Mouse (Mus musculus) brain, adult 2 months (tissue): Measurements from ENCODE around the gene Igf2r.

Source experiments
- DNase-seq: peaks from one replicate; pipeline ENCODE4 v3.0.0; 2011; ENCODE audit warnings: low read depth, low spot score

The Igf2r gene

DNA sequence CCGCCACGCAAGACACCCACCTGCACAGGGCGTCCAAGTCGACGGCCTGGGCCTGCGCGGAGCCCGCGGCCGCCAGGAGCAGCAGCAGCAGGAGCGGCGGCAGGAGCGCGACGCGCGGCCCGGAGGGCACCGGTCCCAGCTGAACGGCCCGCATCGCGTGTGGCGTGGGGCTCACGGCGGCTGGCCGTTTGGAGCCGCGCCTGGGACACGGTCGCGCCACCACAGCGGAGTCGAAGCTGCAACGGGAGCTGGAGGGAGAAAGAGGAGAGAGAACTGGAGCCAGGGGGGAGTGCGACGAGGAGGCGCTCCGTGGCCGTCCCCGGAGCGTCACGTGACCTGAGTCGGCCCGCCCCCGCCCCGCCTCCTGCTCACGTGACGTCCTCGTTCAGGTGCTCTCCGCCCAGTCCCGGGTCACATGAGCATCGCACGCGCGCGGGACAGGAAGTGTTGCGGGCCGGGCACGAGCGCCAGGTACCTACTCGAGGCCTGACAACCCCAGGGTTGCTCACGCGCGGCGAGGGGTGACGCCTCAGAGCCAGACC, at the start of gene Igf2r:
Gene Igf2r (minus strand): TSS at position 285 of the 542 bp plus-strand sequence.
- peak; percentile 96 for DNase-seq

DNA sequence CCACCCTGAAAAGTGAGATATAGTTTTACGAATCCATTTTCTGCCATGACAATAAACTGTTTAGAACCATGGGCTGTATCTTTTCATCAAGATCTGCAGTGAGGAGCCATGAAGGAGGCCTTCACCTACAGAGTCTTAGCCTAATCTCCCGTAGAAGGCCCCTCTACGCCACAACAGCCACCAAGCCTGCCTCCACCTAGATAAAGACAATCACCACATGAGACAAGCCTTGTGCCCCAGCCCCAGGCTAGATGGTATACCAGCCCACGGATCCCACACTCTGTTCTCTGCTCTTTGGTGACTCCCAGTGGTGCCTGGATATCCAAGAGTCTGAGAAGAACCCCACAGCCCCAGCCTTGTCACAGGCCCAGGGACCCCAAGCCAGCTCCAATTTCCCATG, 46.4 kb upstream of the Igf2r start:
- DNase-seq, result no peak

DNA sequence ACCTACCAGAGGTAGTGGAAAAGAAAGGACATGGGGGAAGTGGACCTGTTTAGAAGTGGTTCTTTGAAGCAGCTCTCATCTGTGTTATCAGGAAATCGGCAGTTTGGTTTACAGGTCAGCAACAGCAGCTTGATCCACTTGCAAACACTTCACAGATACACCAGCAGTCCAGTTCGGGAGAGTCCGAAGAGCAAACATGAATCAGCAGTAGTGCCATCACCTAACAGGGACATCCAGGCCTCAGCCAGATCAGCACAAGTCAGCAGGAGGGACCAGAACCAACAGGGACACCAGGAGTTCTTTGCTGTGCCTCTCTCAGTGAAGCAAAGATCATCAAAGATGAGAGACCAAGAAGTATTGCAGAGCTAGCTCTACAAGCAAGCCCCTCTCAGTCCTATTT, 45.0 kb upstream of the Igf2r start:
- DNase-seq, result no peak

DNA sequence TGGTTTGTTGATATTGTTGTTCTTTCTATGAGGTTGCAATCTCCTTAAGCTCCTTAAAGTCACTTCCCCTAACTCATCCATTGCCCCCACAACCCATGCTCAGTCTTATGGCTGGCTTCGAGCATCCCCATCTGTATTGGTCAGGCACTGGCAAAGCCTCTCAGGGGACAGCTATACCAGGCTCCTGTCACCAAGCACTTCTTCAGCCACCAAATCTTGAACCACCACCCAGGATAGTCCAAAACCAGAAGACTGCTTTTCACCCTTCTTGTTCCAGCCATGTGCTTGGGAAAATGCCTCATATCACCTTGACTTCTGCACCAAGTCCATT, 41.5 kb upstream of the Igf2r start:
- no peak for DNase-seq

DNA sequence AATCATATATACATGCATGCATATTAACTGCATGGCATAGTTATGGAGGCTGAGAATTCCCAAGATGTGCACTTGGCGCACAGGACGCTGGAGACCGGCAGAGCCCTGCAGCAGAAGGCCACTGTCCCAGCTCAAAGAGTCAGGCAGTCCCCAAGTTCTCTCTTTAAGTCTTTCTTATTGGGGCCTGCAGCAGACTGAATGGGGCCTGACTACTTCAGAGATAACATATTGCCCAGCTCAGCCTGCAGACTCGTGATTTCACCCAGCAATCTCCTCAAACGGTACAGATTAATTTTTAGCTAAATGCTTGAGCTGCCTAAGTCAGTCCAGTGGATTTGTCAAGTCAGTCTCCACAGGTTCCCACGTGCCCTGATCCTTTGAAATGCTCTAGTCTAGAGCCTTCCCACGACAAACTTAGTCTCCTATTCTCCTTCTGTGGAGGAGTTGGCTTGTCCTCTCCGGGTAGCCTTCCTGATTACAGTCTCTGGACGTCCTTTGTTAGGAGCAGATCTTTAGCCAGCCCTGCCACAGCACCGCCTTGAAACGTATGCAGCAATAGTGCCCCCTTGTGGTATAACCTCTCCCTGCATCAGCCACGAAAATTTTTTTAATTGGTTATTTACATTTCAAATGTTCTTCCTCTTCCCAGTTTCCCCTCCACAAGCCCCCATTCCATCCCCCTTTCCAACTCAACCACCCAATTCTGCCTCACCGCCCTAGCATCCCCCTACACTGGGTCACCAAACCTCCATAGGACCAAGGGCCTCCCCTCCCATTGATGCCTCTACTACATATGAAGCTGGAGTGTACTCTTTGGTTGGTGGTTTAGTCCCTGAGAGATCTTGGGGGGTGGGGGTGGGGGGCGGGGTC, 40.9 kb upstream of the Igf2r start:
- DNase-seq, result peak; percentile 90

DNA sequence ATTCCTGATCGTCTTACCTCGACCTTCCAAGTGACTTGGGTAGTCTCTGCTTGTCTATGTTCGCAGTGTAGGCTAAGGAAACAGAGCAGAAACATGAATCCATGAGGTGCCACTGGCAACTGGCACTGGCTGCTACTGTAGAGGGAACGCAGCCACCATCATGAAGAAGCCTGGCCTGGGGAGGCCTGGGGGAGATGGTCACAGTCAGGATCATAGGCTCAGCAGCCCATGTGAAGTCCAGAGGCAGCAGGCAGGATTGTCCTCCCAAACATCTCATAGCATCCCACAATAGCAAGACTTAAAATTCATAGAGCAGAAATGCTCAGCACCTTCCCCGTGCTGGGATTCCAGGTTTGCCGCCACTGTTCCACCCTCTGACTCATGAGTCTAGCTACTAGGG, 39.4 kb upstream of the Igf2r start:
- DNase-seq, result no peak

DNA sequence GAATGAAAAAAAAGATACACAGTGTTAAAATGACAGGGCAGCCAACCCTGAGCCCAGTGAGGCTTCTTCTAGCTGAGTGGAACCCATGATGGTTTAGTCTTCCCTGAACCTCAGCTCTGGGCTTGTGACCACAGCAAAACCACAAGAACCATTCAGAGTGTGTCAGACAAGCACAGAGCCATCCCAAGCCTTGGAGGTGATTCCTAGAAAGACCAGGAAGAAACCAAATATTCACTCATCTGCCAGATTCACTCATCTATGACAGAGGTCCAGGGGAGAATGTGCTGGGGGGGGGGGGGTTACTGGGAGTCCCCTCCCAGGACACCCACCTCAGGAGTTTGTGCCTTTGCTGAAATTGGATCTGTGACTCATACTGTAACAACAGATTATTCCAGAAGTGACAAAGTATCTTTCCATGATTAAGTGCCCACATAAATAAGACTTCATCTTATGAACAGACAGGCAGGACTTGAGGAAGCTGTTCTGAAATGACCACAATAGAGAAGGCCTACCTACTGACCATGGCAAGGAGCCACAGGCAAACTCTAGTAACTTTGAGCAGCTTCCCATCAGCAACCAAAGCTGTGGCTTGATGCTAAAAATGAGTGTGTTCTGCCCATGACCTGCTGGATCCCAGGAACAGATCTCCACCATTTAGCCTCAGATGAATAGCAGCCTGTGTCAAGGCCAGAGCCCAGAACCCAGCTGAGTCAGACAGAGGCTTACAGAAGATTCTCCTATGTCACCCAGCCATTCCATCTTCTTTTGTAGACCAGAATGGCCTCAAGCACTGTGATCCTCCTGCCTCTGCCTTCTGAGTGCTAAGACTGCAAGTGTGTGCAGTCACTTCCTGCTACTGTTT, 35.4 kb upstream of the Igf2r start:
- no peak for DNase-seq

DNA sequence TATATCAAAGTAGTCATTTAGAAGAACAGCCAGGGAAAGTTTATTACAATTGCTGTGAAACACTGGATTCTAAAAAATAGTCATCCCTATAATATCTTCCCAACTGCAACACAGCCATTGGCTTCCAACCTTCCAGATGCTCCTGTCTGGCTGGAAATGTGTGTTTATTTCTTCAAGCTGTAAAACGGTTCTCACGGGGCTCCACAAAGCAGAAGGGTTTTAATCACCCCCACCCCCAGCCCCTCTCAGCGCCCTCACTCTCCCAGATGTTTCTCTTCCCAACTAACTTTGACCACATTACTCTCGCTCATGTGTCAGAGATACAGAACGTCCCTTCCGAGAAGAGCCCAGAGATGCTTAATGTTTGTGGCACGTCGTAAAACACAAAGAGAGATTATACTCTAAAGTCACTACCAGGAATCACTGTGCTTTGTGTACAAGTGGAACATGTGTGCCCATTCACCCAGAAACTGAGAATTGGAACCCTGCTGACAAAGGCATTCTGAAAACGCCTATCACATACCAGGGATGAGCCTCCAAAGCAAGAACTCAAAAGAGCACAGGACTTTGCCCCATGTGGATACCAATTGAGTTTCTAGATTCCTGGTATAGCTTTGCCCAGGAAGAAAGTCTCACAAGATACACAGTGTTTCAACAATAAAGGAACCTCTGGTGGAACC, 32.5 kb upstream of the Igf2r start:
- no peak for DNase-seq

DNA sequence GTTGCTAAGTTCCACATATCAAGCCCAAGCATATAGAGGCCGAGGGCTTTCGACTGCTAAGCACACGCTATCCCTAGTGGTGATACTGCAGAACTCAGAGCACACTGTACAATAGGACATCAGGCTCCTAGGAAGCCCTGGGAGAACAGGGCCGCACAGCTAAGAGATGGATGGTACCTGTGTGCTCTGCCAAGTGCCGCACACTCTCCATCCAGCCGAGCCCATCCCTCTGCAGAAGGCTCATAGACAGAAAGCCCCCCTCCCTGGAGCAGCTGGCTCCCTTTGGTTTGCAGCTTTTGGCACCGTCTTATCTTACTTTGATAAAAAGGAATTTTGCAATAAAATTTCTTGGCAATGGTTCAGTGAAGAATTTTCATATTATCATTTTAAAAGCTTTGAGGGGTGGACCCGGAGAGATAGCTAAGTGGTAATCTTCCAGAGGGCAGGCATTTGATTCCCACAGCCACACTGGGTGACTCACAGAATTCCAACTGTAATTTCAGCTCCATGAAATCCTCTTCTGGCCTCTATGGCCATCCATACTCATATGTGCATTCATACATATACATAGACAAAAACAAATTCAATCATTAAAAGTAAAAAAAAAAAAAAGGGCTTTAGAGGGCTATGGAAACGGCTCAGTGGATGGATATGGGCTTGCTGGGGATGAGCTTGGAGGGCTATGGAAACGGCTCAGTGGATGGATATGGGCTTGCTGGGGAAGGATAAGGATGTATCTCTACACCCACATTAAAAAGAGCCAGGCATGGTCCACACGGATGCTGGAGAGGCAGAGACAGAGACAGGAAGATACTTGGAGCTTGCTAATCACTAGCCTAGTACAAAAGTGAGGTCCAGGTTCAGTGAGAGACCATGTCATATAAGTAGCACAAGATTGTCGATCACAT, 30.2 kb upstream of the Igf2r start:
- DNase-seq, result no peak

DNA sequence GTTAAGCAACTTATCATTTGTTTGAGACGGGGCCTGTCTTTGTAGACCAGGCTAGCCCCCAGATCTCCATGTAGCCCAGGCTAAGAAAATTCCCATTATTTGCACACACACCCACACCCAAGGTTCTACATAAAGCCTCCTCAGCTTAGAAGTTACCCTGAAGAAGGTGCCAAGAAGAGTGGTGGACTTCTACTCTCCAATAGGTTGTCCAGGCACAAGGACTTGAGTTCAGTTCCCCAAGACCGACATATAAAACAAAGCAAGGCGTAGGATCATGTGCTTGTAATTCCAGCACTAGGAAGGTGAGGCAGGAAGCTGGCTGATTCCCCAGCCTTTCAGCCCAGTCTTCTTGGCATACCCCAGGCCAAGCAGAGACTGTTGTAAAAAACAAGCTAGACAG, 29.1 kb upstream of the Igf2r start:
- no peak for DNase-seq

DNA sequence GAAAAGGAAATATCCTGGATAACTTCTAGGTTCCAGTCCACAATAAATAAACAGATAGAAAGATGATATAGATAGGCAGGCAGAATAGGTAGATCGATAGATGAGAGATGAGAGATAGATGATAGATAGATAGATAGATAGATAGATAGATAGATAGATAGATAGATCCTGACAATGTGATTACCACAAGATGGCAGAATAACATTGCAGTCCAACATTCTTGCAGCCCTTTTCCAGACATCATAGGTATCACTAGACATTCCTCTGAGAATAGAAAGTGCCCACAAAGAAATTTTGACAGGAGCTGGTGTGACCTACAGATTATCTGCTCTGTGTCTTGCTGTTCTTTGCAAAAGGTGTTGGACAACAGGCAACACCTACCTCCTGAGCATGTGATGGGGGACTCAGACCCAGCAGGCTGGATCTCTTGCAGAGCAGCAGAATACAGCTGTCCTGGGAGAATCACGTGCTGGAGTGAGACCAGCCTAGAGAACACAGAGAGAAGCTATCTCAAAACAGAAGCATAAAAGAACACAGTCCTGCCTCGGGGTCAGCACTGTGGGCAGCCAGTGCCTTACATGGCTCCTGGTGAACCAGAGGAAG, 28.1 kb upstream of the Igf2r start:
- DNase-seq, result peak; percentile 25

DNA sequence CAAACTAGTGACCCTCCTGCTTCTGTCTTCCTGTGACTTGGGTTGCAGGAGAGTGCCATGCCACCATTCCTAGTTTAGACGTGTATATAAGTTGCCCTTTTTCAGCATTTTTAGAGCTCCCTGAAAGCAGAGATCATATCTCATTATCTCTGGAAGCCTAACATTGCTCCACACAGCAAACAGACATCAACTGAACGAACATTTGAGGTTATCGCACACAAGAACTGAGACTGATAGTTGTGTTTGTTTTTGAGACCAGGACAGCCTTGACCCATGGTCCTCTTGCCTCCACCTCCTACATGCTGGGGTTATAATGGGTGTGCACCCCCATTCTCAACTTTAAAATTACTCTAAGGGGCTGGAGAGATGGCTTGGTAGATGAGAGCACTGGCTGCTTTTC, 27.2 kb upstream of the Igf2r start:
- no peak for DNase-seq

DNA sequence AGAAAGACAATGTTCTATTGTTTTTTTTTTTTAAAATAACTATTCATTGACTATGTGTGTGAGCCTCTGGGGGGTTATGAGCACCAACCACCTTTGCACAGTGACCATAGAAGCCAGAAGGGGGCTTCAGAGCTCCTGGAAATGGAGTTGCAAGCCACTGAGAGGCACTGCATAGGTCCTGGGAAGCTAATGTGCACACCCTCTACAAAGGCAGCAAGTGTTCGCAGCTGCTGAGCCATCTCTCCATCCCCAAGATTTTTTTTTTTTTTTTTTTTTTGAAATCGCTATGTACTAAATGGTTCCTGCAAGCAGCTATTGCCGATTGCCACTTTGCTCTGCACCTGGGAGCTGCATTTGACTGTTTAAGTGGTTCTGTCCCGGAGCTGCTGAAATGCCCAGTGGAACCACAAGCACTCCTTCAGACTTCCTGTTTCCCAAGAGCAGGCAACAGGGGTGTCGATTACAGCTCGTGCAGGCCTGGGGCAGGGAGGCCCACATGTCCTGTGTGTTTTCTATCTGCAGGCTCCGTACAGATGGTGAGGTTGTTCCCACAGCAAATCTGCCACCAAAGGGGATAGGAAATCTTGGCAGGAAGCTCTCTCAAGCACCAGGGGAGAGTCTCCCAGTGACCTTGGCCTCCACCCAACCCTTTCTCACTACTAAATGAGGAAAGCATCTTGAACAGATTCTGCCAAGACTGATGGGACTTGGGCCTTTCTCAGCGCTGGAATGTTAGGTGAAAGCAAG, 24.4 kb upstream of the Igf2r start:
- DNase-seq, result peak; percentile 53

DNA sequence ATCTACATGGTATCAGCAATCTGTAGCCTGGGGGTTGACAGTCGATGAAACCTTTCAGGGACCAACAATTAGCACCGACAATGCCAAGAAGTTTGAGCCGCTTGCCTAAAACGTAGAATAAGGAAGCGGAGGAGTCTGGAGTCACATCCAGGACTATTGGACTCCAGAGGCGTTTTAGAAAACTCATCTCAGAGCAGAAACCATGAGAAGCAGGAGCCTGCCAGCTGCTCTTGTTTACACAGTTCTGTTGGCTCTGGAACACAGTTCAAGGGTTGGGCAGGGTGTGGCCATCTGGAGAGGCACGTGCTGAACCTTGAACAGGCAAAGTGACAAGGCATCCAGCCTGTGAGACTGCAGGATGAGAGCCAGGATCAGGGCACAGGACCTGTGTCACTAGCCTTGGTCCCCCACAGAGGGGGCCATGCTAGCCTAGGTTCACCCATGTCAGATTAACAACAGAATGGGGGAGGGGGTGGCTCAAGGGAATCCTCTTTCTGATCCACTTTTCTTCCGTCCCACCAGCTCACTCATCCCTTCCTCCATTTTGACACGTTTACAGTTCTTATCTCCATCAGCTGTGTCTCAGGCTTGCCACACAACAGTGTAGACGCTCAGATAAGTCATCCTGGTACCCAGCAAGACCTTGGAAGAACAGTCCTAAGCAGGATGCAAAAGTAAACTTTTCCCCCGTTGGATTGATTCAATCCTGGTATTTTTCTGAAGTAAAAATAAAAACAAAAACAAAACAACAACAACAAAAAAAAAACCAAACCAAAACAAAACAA, 23.1 kb upstream of the Igf2r start:
- peak; percentile 16 for DNase-seq

DNA sequence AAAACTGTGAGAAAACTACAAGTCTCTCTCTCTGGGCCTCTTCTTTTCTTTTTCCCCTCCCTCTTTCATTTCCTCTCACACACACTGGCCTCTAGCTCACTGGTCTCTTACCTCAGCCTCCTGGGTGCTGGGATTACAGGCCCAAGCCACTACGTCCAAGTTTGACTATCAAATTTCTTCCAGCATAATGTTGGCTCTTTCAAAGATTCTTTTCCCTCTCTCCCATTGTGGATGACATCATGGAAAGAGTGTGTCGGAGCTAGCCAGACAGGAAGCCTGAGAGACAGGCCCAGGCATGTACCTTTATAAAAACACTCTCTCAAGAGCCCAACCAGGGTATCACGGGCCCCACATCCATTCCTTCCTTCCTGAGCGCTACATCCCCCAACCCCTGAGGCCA, 22.0 kb upstream of the Igf2r start:
- no peak for DNase-seq

DNA sequence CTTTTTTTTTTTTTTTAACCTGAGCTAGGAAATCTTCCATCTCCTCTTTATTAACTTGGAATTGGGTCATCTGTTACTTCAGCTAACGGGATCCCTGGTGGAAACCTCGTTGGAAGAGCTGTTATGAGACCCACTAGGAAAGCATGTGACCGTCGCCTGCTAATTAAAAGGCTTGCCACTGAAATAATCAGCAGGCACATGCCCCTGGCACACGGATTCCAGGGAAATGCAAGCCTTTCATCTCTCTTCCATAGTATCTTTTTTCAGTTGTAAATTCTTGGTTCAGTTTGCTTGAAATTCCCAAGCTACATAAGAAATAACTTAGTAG, 21.6 kb upstream of the Igf2r start:
- peak; percentile 18 for DNase-seq

DNA sequence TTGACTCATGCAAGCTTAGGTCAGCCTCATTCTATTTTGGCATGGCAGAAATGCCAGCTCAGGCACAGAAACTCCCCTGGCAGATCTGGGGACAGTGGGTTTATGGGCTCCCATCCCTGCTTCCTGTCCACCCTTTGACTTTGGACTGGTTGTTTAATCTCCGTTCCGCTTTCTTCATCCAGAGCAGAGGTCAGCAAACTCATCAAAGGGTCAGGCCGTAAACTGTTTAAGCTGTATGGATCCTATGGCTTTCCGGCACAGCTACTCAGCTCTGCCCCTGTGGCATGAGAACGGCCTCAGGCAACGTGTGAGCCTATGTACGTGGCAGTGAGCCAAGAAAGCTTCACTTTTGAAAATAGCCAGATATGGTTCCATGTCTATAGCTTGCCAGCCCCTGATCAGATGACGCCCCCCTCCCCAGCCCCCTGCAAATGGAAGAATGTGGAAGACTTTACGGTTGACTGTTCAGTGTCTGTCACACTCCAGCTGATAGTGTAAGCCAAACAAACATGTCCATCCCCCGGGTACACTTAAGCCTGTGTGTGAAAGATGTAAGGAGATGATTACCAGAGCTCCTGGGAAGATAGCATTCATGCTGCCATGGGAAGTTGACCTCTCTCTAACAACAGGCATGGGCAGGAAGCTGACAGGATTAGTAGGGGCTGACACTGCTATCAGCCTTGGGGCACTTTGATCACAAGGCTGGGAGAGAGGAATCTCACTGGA, 21.1 kb upstream of the Igf2r start:
- DNase-seq, result no peak
